Comparison of ENCODE assay signal across 13 mouse cellular contexts in genomic region chr7:95253862-95254545, GRCm38 (mm10).
"Had no signal": no experiment of that assay in that cellular context is flagged by ENCODE, and none has a peak within 500 bp of the region (broad histone marks: within the 10 kb centered on the region; RNA-seq: fewer than 3 reads in every experiment).

No protein-coding gene starts in this region.

- ATAC-seq: lung, postnatal 0 days had no signal

- H3K27me3 ChIP-seq: limb, embryonic 13.5 days; neural tube, embryonic 15.5 days had no signal

- H3K4me3 ChIP-seq: limb, embryonic 13.5 days; midbrain, embryonic 10.5 days; myocyte; neural tube, embryonic 15.5 days had no signal

- H3K27ac ChIP-seq: limb, embryonic 13.5 days; liver, embryonic 14.5 days; midbrain, embryonic 10.5 days; neural tube, embryonic 15.5 days; stomach, postnatal 0 days had no signal

- DNase-seq: kidney, postnatal 4 days; left cerebral cortex, postnatal 4 days; lung, adult 18-20 months; lung, postnatal 4 days; right cerebral cortex, adult 18-20 months; thymus, postnatal 4 days had no signal

- H3K36me3 ChIP-seq: limb, embryonic 13.5 days; midbrain, embryonic 10.5 days; neural tube, embryonic 15.5 days had no signal

- H3K4me2 ChIP-seq: limb, embryonic 13.5 days; neural tube, embryonic 15.5 days had no signal

- H3K9ac ChIP-seq: limb, embryonic 13.5 days; liver, embryonic 14.5 days; neural tube, embryonic 15.5 days had no signal

- H3K9me3 ChIP-seq: limb, embryonic 13.5 days; midbrain, embryonic 10.5 days; neural tube, embryonic 15.5 days had no signal

- H3K4me1 ChIP-seq: limb, embryonic 13.5 days; midbrain, embryonic 10.5 days; neural tube, embryonic 15.5 days had no signal
